Mouse (Mus musculus) MEL (cell line): ENCODE measurements at regions not wholly inside any gene's neighbourhood (a gene's known extent, or its start where the extent isn't known, plus 50 kb on each side); places are given as distances from the start of the nearest gene placed in this dataset.

Experiments used
- DNase-seq: peaks from one replicate; pipeline ENCODE4 v3.0.0; 2011; ENCODE audit warnings: low read depth, low spot score
- H3K27ac ChIP-seq: 2 replicates; pipeline ENCODE4 v1.5.1; 2012; ENCODE audit warnings: low read depth, mild to moderate bottlenecking, control low read depth, low read length, moderate library complexity; ENCODE audit not compliant: control insufficient read depth
- H3K27me3 ChIP-seq, 2 experiments: fragments of 150-350 bp in 1 of 2; sonication (generic) in 1 of 2; 2 replicates each; pipeline ENCODE4 v1.6.1; 2012; ENCODE audit warnings: low read length in 2 of 2, mild to moderate bottlenecking in 2 of 2, improper control_type of control experiment in 1 of 2, moderate library complexity in 1 of 2; ENCODE audit not compliant: insufficient read depth in 2 of 2, control insufficient read depth in 1 of 2
- H3K36me3 ChIP-seq, 2 experiments: 2 replicates each; pipeline ENCODE4 v1.6.1; 2012 to 2014; ENCODE audit warnings: low read length in 2 of 2, improper control_type of control experiment in 1 of 2, inconsistent platforms in 1 of 2, mild to moderate bottlenecking in 1 of 2; ENCODE audit not compliant: insufficient read depth in 2 of 2, control insufficient read depth in 1 of 2
- H3K4me1 ChIP-seq, 2 experiments: fragments of 150-350 bp in 1 of 2; sonication (generic) in 1 of 2; 2 replicates each; pipeline ENCODE4 v1.6.1; 2012; ENCODE audit warnings: low read length in 2 of 2, improper control_type of control experiment in 1 of 2, mild to moderate bottlenecking in 1 of 2; ENCODE audit not compliant: insufficient read depth in 2 of 2, control insufficient read depth in 1 of 2
- H3K4me3 ChIP-seq, 2 experiments: fragments of 150-350 bp in 1 of 2; sonication (generic) in 1 of 2; 2 replicates each; pipeline ENCODE4 v1.5.1; 2012; ENCODE audit warnings: low read depth in 2 of 2, low read length in 2 of 2, mild to moderate bottlenecking in 2 of 2, moderate library complexity in 2 of 2, control low read depth in 1 of 2, improper control_type of control experiment in 1 of 2; ENCODE audit not compliant: control insufficient read depth in 1 of 2, insufficient read depth in 1 of 2
- H3K79me2 ChIP-seq: 2 replicates; pipeline ENCODE4 v1.6.1; 2012; ENCODE audit warnings: mild to moderate bottlenecking, low read length, moderate library complexity; ENCODE audit not compliant: control insufficient read depth, poor library complexity, insufficient read depth
- H3K9ac ChIP-seq: 2 replicates; pipeline ENCODE4 v1.6.1; 2012; ENCODE audit warnings: low read depth, mild to moderate bottlenecking, control low read depth, low read length, moderate library complexity; ENCODE audit not compliant: control insufficient read depth, poor library complexity, severe bottlenecking
- H3K9me3 ChIP-seq: fragments of 150-350 bp; sonication (generic); replicated peaks from 2 replicates; pipeline ENCODE4 v1.6.1; 2012; ENCODE audit warnings: mild to moderate bottlenecking, low read length, improper control_type of control experiment, moderate library complexity; ENCODE audit not compliant: insufficient read depth
- CTCF ChIP-seq, 3 experiments: IDR thresholded peaks in 2 of 3; conservative IDR thresholded peaks in 1 of 3; 2 replicates each; pipeline ENCODE4 v1.5.1; 2011 to 2012; ENCODE audit warnings: low read length in 3 of 3, low read depth in 2 of 3, mild to moderate bottlenecking in 2 of 3, improper control_type of control experiment in 1 of 3, inconsistent platforms in 1 of 3, mixed read lengths in 1 of 3, moderate library complexity in 1 of 3; ENCODE audit not compliant: control insufficient read depth in 1 of 3, insufficient read depth in 1 of 3, poor library complexity in 1 of 3, severe bottlenecking in 1 of 3
- E2F4 ChIP-seq: IDR thresholded peaks from 2 replicates; pipeline ENCODE4 v1.6.1; 2011; ENCODE audit warnings: low read depth, low read length, improper control_type of control experiment, borderline replicate concordance
- ELF1 ChIP-seq: IDR thresholded peaks from 2 replicates; pipeline ENCODE4 v1.6.1; 2014; ENCODE audit warnings: low read depth, mild to moderate bottlenecking, inconsistent platforms, low read length, improper control_type of control experiment, moderate library complexity
- ETS1 ChIP-seq: IDR thresholded peaks from 2 replicates; pipeline ENCODE4 v1.6.1; 2012; ENCODE audit warnings: low read depth, mild to moderate bottlenecking, inconsistent platforms, low read length, improper control_type of control experiment, moderate library complexity
- HCFC1 ChIP-seq: IDR thresholded peaks from 2 replicates; pipeline ENCODE4 v1.6.1; 2012; ENCODE audit warnings: low read depth, mild to moderate bottlenecking, inconsistent platforms, low read length, improper control_type of control experiment, moderate library complexity
- JUND ChIP-seq: IDR thresholded peaks from 2 replicates; pipeline ENCODE4 v1.6.1; 2011; ENCODE audit warnings: low read depth, mild to moderate bottlenecking, improper control_type of control experiment, low read length
- MAFK ChIP-seq: IDR thresholded peaks from 2 replicates; pipeline ENCODE4 v1.6.1; 2011; ENCODE audit warnings: low read depth, mild to moderate bottlenecking, low read length, improper control_type of control experiment, borderline replicate concordance
- MAX ChIP-seq: IDR thresholded peaks from 2 replicates; pipeline ENCODE4 v1.6.1; 2011; ENCODE audit warnings: low read length, improper control_type of control experiment
- MEF2A ChIP-seq: IDR thresholded peaks from 2 replicates; pipeline ENCODE4 v1.6.1; 2014; ENCODE audit warnings: low read depth, mild to moderate bottlenecking, inconsistent platforms, low read length, improper control_type of control experiment; ENCODE audit not compliant: poor library complexity, insufficient replicate concordance, severe bottlenecking; ENCODE audit errors: extremely low read depth
- MXI1 ChIP-seq: IDR thresholded peaks from 2 replicates; pipeline ENCODE4 v1.6.1; 2011; ENCODE audit warnings: mild to moderate bottlenecking, low read depth, low read length, improper control_type of control experiment
- MYB ChIP-seq: IDR thresholded peaks from 2 replicates; pipeline ENCODE4 v1.6.1; 2011; ENCODE audit warnings: mild to moderate bottlenecking, low read depth, low read length, improper control_type of control experiment
- MYC ChIP-seq: IDR thresholded peaks from 2 replicates; pipeline ENCODE4 v1.6.1; 2011; ENCODE audit warnings: low read depth, mild to moderate bottlenecking, low read length, improper control_type of control experiment, moderate library complexity
- NELFE ChIP-seq: IDR thresholded peaks from 2 replicates; pipeline ENCODE4 v1.6.1; 2011; ENCODE audit warnings: low read depth, low read length, improper control_type of control experiment
- NRF1 ChIP-seq: IDR thresholded peaks from 2 replicates; pipeline ENCODE4 v1.6.1; 2014; ENCODE audit warnings: low read depth, mild to moderate bottlenecking, inconsistent platforms, low read length, improper control_type of control experiment, moderate library complexity; ENCODE audit not compliant: poor library complexity, insufficient read depth, severe bottlenecking
- POLR2A ChIP-seq, 2 experiments: IDR thresholded peaks; 2 replicates each; pipeline ENCODE4 v1.6.1; 2011 to 2012; ENCODE audit warnings: low read length in 2 of 2, mild to moderate bottlenecking in 2 of 2, control low read depth in 1 of 2, improper control_type of control experiment in 1 of 2, low read depth in 1 of 2, moderate library complexity in 1 of 2; ENCODE audit not compliant: control insufficient read depth in 1 of 2, insufficient read depth in 1 of 2, poor library complexity in 1 of 2
- POLR2AphosphoS2 ChIP-seq: IDR thresholded peaks from 2 replicates; pipeline ENCODE4 v1.6.1; 2011; ENCODE audit warnings: low read length, improper control_type of control experiment
- POLR2AphosphoS5 ChIP-seq: IDR thresholded peaks from 2 replicates; pipeline ENCODE4 v1.6.1; 2012; ENCODE audit warnings: low read depth, borderline replicate concordance, mild to moderate bottlenecking, inconsistent platforms, low read length, moderate library complexity, mixed read lengths
- SMC3 ChIP-seq: IDR thresholded peaks from 2 replicates; pipeline ENCODE4 v1.6.1; 2011; ENCODE audit warnings: low read depth, low read length, improper control_type of control experiment
- TAL1 ChIP-seq: IDR thresholded peaks from 2 replicates; pipeline ENCODE4 v1.6.1; 2012; ENCODE audit warnings: mild to moderate bottlenecking, inconsistent platforms, low read length, moderate library complexity, mixed read lengths
- TBP ChIP-seq: IDR thresholded peaks from 2 replicates; pipeline ENCODE4 v1.8.0; 2011; ENCODE audit warnings: low read depth, low read length, improper control_type of control experiment
- ZKSCAN1 ChIP-seq: IDR thresholded peaks from 2 replicates; pipeline ENCODE4 v1.6.1; 2012; ENCODE audit warnings: low read depth, mild to moderate bottlenecking, inconsistent platforms, low read length, improper control_type of control experiment, moderate library complexity
- ZMIZ1 ChIP-seq: IDR thresholded peaks from 2 replicates; pipeline ENCODE4 v1.6.1; 2012; ENCODE audit warnings: low read depth, mild to moderate bottlenecking, inconsistent platforms, low read length, improper control_type of control experiment, moderate library complexity

DNA sequence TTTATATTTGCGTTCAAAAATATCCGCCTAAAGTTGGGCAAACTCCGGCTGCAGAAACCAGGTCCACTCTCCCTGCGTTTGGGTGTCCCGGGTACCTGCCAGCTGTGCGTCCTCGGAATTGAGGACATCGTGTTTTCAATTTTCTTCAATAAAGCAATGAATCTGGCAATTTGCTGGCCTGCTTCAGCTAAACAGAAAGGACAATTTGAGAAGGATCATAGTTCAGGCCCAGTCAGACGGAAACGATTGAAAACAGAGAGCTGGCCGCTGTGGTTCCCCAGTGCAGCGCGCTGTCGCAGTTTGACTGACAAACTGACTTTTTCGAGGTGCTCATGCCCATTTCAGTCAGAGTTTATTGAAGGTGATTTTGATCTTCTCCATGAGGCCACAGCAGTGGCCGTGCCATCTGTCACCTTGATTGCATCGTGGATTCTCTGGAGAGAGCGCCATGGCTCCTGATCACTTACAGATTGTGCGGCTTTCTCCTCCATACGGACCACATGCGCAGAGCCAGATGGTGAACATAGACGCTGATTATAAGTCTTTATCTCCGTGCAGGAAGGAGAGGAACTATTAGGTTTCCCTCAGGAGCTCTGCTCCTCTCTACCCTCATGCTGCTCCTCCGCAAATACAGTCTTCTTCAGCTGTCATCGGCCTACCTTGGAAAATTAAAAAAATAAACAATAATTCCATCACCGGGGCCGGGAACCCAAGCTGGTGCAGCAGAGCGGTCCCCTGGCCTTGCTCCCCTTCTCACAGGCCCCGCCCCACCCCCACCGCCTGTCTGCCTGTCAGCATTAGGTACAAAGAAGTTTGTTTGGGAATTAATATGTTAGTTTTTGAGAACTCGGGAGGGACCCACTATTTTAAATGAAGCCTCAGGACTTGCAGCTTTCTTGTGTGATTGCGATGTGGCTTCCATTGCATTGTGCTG lies 677.5 kb downstream of the Cypt12 start:
- DNase-seq: no peak
- H3K4me3 ChIP-seq: no peak overlapping the region
- H3K36me3 ChIP-seq: no peaks in the 10 kb centered on the region
- no peaks in the 10 kb centered on the region for H3K27me3 ChIP-seq
- H3K27ac ChIP-seq: no peak overlapping the region
- no peak overlapping the region for H3K9ac ChIP-seq
- TF ChIP-seq CTCF (IDR thresholded peaks at IDR 0.05 in 2 of 3, conservative IDR thresholded peaks at IDR 0.05 in 1 of 3; ENCODE audit: control insufficient read depth in 1 of 3, insufficient read depth in 1 of 3, low read depth in 2 of 3, low read length in 3 of 3, poor library complexity in 1 of 3, severe bottlenecking in 1 of 3): no peak
- no peak for TF ChIP-seq E2F4
- no peak for TF ChIP-seq MAX
- H3K9me3 ChIP-seq: no peaks in the 10 kb centered on the region
- no peaks in the 10 kb centered on the region for H3K4me1 ChIP-seq
- no peaks in the 10 kb centered on the region for H3K79me2 ChIP-seq

GRCm38 (mm10) chr3:18626375-18626774 lies 678.2 kb downstream of the Cypt12 start:
- Histone ChIP-seq H3K9ac (no peak overlapping the region), H3K27ac (no peak overlapping the region), H3K36me3 (no peaks in the 10 kb centered on the region), H3K9me3 (no peaks in the 10 kb centered on the region), H3K4me3 (no peak overlapping the region), H3K79me2 (no peaks in the 10 kb centered on the region), H3K27me3 (no peaks in the 10 kb centered on the region), H3K4me1 (no peaks in the 10 kb centered on the region)
- TF ChIP-seq POLR2A (IDR thresholded peaks at IDR 0.05; ENCODE audit: control insufficient read depth in 1 of 2, insufficient read depth in 1 of 2, low read depth in 1 of 2, low read length in 2 of 2, poor library complexity in 1 of 2): no peak
- no peak for TF ChIP-seq MEF2A
- no peak for TF ChIP-seq ETS1
- no peak for TF ChIP-seq TAL1
- TF ChIP-seq POLR2AphosphoS2: no peak
- TF ChIP-seq ZMIZ1: no peak
- no peak for TF ChIP-seq CTCF (IDR thresholded peaks at IDR 0.05 in 2 of 3, conservative IDR thresholded peaks at IDR 0.05 in 1 of 3; ENCODE audit: control insufficient read depth in 1 of 3, insufficient read depth in 1 of 3, low read depth in 2 of 3, low read length in 3 of 3, poor library complexity in 1 of 3, severe bottlenecking in 1 of 3)
- TF ChIP-seq MAX: no peak
- TF ChIP-seq MYC: no peak
- TF ChIP-seq ELF1: no peak
- TF ChIP-seq MXI1: no peak
- no peak for TF ChIP-seq MAFK
- TF ChIP-seq E2F4: no peak
- DNase-seq: no peak

GRCm38 (mm10) chr3:18626820-18627219 lies 678.6 kb downstream of the Cypt12 start:
- no peak overlapping the region for H3K9ac ChIP-seq
- no peaks in the 10 kb centered on the region for H3K27me3 ChIP-seq
- H3K36me3 ChIP-seq: no peaks in the 10 kb centered on the region
- no peak overlapping the region for H3K4me3 ChIP-seq
- TF ChIP-seq TBP (no peak), JUND (no peak), ELF1 (no peak), MYB (no peak), ZKSCAN1 (no peak), NELFE (no peak), ZMIZ1 (no peak), POLR2AphosphoS5 (no peak), SMC3 (no peak), MAFK (no peak), TAL1 (no peak), HCFC1 (no peak), NRF1 (no peak), E2F4 (no peak)
- H3K79me2 ChIP-seq: no peaks in the 10 kb centered on the region
- no peaks in the 10 kb centered on the region for H3K9me3 ChIP-seq
- no peak overlapping the region for H3K27ac ChIP-seq
- no peak for DNase-seq
- H3K4me1 ChIP-seq: no peaks in the 10 kb centered on the region
